Mouse (Mus musculus) cerebellum, adult 2 months (tissue): ENCODE data around the gene Nol10.

ENCODE experiments used
- CTCF ChIP-seq: fragments of 200-500 bp; IDR thresholded peaks from 2 replicates; pipeline ENCODE4 v1.5.1; 2011; ENCODE audit warnings: low read depth, mild to moderate bottlenecking, control low read depth, low read length, moderate library complexity, borderline replicate concordance; ENCODE audit not compliant: insufficient read depth
- POLR2A ChIP-seq: fragments of 200-500 bp; IDR thresholded peaks from 2 replicates; pipeline ENCODE4 v1.6.1; 2011; ENCODE audit warnings: low read length, control low read depth, borderline replicate concordance; ENCODE audit not compliant: insufficient read depth

DNA sequence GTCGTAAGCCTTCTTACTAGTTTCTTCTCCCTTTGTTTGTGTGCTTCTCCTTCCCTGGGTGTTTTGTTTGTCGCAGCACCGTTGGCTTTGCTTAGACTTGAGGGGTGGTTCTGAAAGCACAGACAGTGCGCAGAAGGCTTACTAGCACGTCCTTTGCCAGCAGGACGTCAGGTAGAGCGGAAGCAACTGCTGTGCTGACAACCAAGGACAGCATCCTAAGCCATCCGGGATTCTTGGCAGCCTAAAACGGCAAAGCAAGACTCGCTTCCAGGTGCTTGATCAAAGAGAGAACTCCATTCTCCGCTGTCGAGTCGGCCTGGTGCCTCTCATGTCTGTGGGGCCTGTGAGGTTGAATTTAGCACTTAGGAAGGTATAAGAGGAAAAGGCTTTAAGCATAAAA is 44.9 kb downstream of the Nol10 start:
- TF ChIP-seq CTCF (no peak), POLR2A (no peak)
